Mouse (Mus musculus) stomach, postnatal 0 days (tissue): Measurements from ENCODE around the gene Ebpl. TPM values are rescaled to one million over a fixed set of nuclear protein-coding genes. Genes with fewer than 3 reads are reported as not detected.

Source experiments
- ATAC-seq: fragments of 200-750 bp; cut with Nextera tagmentation; 2 replicates; pipeline ENCODE4 v1.8.0; 2017; ENCODE audit not compliant: low FRiP score, low TSS enrichment
- DNase-seq: peaks from one replicate; pipeline ENCODE4 v3.0.0-alpha.2; 2016; ENCODE audit warnings: low spot score
- H3K27ac ChIP-seq: fragments of 300-500 bp; sonication (generic); replicated peaks from 2 replicates; pipeline ENCODE4 v1.5.1; 2014; ENCODE audit warnings: mild to moderate bottlenecking, control low read depth
- H3K27me3 ChIP-seq: fragments of 300-500 bp; sonication (generic); 2 replicates; pipeline ENCODE4 v1.6.1; 2014; ENCODE audit warnings: low read length; ENCODE audit not compliant: control insufficient read depth, insufficient read depth
- H3K36me3 ChIP-seq: fragments of 300-500 bp; sonication (generic); 2 replicates; pipeline ENCODE4 v1.6.1; 2014; ENCODE audit warnings: low read length, mixed read lengths; ENCODE audit not compliant: control insufficient read depth, insufficient read depth
- H3K4me1 ChIP-seq: fragments of 300-500 bp; sonication (generic); replicated peaks from 2 replicates; pipeline ENCODE4 v1.6.1; 2014; ENCODE audit warnings: antibody characterized with exemption; ENCODE audit not compliant: control insufficient read depth, insufficient read depth
- H3K4me2 ChIP-seq: fragments of 300-500 bp; sonication (generic); replicated peaks from 2 replicates; pipeline ENCODE4 v1.6.1; 2014; ENCODE audit warnings: low read depth, mild to moderate bottlenecking, control low read depth, moderate library complexity
- H3K4me3 ChIP-seq: fragments of 300-500 bp; sonication (generic); 2 replicates; pipeline ENCODE4 v1.5.1; 2014; ENCODE audit warnings: low read depth, low read length, control low read depth
- H3K9ac ChIP-seq: fragments of 300-500 bp; sonication (generic); 2 replicates; pipeline ENCODE4 v1.6.1; 2014; ENCODE audit warnings: mild to moderate bottlenecking, low read length, control low read depth, mixed read lengths
- H3K9me3 ChIP-seq: fragments of 300-500 bp; sonication (generic); 2 replicates; pipeline ENCODE4 v1.6.1; 2016; ENCODE audit warnings: low read length; ENCODE audit not compliant: control insufficient read depth
- CTCF ChIP-seq: IDR thresholded peaks from 2 replicates; pipeline ENCODE4 v1.5.1; 2016; ENCODE audit warnings: antibody characterized with exemption, low read depth, mild to moderate bottlenecking, moderate library complexity
- EP300 ChIP-seq: optimal IDR thresholded peaks from 2 replicates; pipeline ENCODE3; 2016; ENCODE audit warnings: antibody characterized with exemption
- WGBS: fragments of 180-500 bp; shearing (Covaris S2); extraction: QIAGEN DNeasy Blood & Tissue Kit; methylation state at CpG from one replicate; pipeline ENCODE4 v1.1.7; 2014; 5-methylcytosine and 5-hydroxymethylcytosine counted together
- polyA plus RNA-seq: library from polyadenylated mRNA; unstranded; fragments of >200 nt; fragmentation: Nextera tagmentation; extraction: Ambion mirVana; gene quantifications from 2 replicates; pipeline ENCODE4 v1.2.1, GENCODE M21; 2015

Ebpl gene
- polyA plus RNA-seq, 1 experiment from 2014 or later: 18.3 TPM

DNA sequence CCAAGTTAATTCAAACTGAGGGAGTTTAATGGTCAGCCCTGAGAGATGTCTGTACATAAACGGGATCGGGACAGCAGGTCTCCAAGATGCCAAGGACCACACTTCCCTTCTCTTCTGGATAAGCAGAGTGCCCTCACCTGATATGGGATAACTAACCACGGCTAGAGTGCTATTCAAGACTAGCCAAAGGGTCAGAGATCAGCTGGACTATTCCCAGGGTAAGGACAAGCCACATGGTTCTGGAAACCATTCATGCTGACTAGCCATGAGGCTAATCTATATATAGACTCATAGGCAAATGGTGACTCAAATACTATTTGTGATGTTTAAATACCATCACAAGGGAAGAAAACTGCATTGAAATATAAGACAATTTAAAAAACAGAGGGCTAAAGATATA is 30.3 kb upstream of the Ebpl start:
- H3K4me3 ChIP-seq: no peak overlapping the region
- DNase-seq (no peak), ATAC-seq (no peak)
- TF ChIP-seq EP300 (no peak), CTCF (no peak)
- H3K27me3 ChIP-seq: no peaks in the 10 kb centered on the region
- 86% methylated on average over 3 of the region's 3 CpGs for WGBS
- peaks cover 11% of the 10 kb centered on the region; the same call in 1 of the 2 replicates for H3K36me3 ChIP-seq
- no peak overlapping the region for H3K9ac ChIP-seq
- H3K27ac ChIP-seq: no peak overlapping the region
- no peaks in the 10 kb centered on the region for H3K4me1 ChIP-seq
- no peaks in the 10 kb centered on the region for H3K9me3 ChIP-seq
- H3K4me2 ChIP-seq: no peak overlapping the region

DNA sequence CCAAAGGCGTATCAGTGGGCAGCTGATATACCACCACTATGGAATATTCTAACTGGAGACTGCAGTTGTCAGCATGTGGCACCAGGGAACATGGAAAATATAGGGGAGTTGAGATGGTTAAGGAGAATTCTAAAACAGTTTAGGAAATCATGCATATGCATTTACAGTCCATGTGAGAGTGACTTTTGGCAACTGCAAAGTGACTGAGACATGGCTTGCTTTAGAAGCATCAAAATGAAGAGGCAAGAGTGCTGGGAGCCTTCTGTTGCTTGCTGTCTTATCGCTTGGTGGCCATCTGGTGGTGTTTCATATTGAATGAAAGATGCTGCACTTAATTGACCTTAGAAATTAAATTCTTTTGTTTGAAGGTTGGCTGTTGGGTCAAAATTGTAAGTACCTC is 7.1 kb upstream of the Ebpl start:
- no peak overlapping the region for H3K4me2 ChIP-seq
- H3K9me3 ChIP-seq: no peaks in the 10 kb centered on the region
- no peaks in the 10 kb centered on the region for H3K4me1 ChIP-seq
- H3K27ac ChIP-seq: no peak overlapping the region
- H3K9ac ChIP-seq: no peak overlapping the region
- no peak for TF ChIP-seq CTCF
- TF ChIP-seq EP300: no peak
- H3K27me3 ChIP-seq: no peaks in the 10 kb centered on the region
- 0 out of 2 replicates have a peak, but pooled peaks cover 4% of the 10 kb centered on the region for H3K36me3 ChIP-seq
- no peak overlapping the region for H3K4me3 ChIP-seq
- ATAC-seq (no peak), DNase-seq (no peak)
- 97% methylated on average over 2 of the region's 2 CpGs for WGBS

DNA sequence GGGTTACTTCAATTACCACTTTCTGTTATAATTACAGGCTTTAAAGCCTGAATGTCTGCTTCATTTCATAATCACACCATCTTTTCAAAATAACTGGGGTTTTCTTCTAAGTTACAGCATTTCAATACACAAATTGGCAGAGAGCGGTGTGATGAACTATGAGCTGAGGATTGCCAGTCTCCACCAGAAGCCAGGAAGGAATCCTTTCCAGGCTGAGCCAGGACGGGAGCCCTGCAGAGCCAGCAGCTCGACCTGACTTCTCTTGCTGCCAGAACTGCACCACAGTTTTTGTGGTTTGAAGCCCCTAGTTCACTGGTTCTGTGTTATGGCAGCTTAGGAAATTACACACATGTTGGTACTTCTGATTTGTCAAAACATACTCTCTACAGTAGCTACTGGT is 4.4 kb upstream of the Ebpl start:
- Histone ChIP-seq H3K9ac (no peak overlapping the region), H3K27me3 (no peaks in the 10 kb centered on the region), H3K4me2 (no peak overlapping the region), H3K27ac (no peak overlapping the region), H3K4me1 (no peaks in the 10 kb centered on the region), H3K4me3 (no peak overlapping the region), H3K9me3 (no peaks in the 10 kb centered on the region), H3K36me3 (0 out of 2 replicates have a peak, but pooled peaks cover 2% of the 10 kb centered on the region)
- no peak for TF ChIP-seq CTCF
- no peak for TF ChIP-seq EP300
- 79% methylated on average over 3 of the region's 3 CpGs for WGBS
- DNase-seq: no peak
- ATAC-seq: no peak

DNA sequence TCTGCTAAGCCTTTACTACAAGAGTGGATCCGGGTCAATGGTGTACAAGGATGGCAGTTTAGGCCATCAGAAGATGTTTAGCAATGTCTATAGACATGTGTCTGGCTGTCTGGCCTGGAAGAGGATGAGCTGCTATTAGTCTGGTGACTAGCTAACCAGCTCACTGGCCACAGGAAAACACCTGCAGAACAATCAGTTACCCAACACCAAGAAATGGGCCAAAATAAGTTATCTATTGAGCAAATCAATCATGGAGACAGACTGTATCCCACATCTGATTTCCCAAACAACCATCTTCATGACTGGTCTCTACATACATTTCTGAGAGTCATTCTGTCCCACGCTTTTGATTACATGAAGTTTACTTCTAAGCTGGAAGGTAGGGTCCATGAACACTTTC is 3.5 kb upstream of the Ebpl start:
- Histone ChIP-seq H3K36me3 (0 out of 2 replicates have a peak, but pooled peaks cover 2% of the 10 kb centered on the region), H3K4me3 (no peak overlapping the region), H3K4me1 (no peaks in the 10 kb centered on the region), H3K4me2 (no peak overlapping the region), H3K27ac (no peak overlapping the region), H3K9me3 (no peaks in the 10 kb centered on the region), H3K9ac (no peak overlapping the region), H3K27me3 (no peaks in the 10 kb centered on the region)
- DNase-seq: no peak
- TF ChIP-seq CTCF: no peak
- no peak for TF ChIP-seq EP300
- no peak for ATAC-seq
- WGBS: 90% methylated on average over 2 of the region's 2 CpGs

DNA sequence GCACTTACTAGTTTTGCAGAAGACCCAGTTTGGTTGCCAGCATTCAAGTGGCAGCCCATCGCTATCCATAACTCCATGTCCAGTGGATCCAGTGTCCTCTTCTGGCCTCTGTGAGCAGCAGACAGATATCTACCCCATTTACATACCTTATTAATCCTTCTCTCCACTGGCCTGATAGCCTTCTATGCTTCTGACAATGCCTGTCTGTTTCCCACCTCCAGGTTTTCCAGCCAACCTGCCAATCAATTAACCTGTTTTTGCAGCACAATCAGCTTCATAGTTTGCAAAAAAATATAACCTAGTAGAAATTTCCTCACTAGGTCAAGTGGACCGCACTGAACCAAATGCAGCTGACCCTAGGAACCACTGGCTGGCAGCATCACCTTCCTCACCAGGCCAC is 2.0 kb upstream of the Ebpl start:
- no peak overlapping the region for H3K4me2 ChIP-seq
- 87% methylated on average over 2 of the region's 2 CpGs for WGBS
- no peaks in the 10 kb centered on the region for H3K9me3 ChIP-seq
- no peak overlapping the region for H3K9ac ChIP-seq
- H3K27ac ChIP-seq: no peak overlapping the region
- H3K4me3 ChIP-seq: no peak overlapping the region
- H3K27me3 ChIP-seq: no peaks in the 10 kb centered on the region
- DNase-seq: no peak
- ATAC-seq: no peak
- H3K4me1 ChIP-seq: no peaks in the 10 kb centered on the region
- no peak for TF ChIP-seq EP300
- TF ChIP-seq CTCF: no peak
- H3K36me3 ChIP-seq: no peaks in the 10 kb centered on the region

DNA sequence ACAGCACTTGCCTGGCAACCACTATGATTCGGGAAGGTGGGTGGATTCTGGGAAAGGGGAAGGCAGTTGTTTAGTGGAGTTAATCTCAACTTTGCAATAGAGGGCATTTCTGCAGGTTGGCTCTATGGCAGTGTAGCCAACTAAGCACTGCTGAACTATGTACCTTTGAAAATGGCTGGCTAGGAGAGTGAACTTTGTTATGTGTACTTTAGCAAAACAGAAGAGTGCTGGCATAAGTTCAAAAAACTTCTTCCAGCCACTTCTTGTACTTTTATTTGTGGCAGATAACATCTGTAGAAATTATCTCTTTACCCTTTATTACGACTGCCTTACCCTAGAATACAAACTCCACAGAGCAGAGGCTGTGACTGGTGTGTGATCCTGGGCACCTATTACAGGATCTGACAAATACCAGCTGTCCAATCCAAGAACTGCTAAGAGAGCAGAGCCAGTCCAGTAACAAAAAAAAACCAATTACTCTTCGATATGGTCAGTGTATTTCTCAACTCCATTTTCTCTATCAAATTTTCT is 807 bp upstream of the Ebpl start:
- TF ChIP-seq EP300 (no peak), CTCF (no peak)
- H3K27ac ChIP-seq: peak overlapping the region; percentile 91
- no peak overlapping the region for H3K9ac ChIP-seq
- 29% methylated on average over 3 of the region's 3 CpGs for WGBS
- H3K9me3 ChIP-seq: no peaks in the 10 kb centered on the region
- peak overlapping the region; percentile 67 for H3K4me2 ChIP-seq
- ATAC-seq (peak; percentile 60; the same call in 1 of the 2 replicates), DNase-seq (no peak)
- H3K36me3 ChIP-seq: no peaks in the 10 kb centered on the region
- no peaks in the 10 kb centered on the region for H3K27me3 ChIP-seq
- H3K4me1 ChIP-seq: no peaks in the 10 kb centered on the region
- H3K4me3 ChIP-seq: peak overlapping the region; percentile 58; the same call in 1 of the 2 replicates
